Mouse (Mus musculus) heart, adult 2 months (tissue): ENCODE measurements around the gene Tmem51.

Experiments
- CTCF ChIP-seq: fragments of 200-600 bp; IDR thresholded peaks from 2 replicates; pipeline ENCODE4 v1.8.1; 2022; ENCODE audit warnings: antibody characterized with exemption, mild to moderate bottlenecking, moderate library complexity
- POLR2A ChIP-seq: fragments of 200-500 bp; IDR thresholded peaks from 2 replicates; pipeline ENCODE4 v1.6.1; 2011; ENCODE audit warnings: mild to moderate bottlenecking, low read depth, low read length, control low read depth; ENCODE audit not compliant: insufficient read depth

GRCm38 (mm10) chr4:142059841-142060193 lies 24.3 kb downstream of the Tmem51 start:
- no peak for TF ChIP-seq CTCF
- no peak for TF ChIP-seq POLR2A
